Mouse (Mus musculus) lung, postnatal 0 days (tissue): Measurements from ENCODE around the gene Pdha1. TPM values are rescaled to one million over a fixed set of nuclear protein-coding genes. Genes with fewer than 3 reads are reported as not detected.

Source experiments
- ATAC-seq: fragments of 200-750 bp; cut with Nextera tagmentation; 2 replicates; pipeline ENCODE4 v1.8.0; 2017; ENCODE audit warnings: moderate library complexity
- DNase-seq: peaks from one replicate; pipeline ENCODE4 v3.0.0-alpha.2; 2016; ENCODE audit warnings: low spot score
- H3K27ac ChIP-seq: fragments of 300-500 bp; sonication (generic); 2 replicates; pipeline ENCODE4 v1.5.1; 2014; ENCODE audit warnings: antibody characterized with exemption, mild to moderate bottlenecking, low read length, mixed read lengths
- H3K27me3 ChIP-seq: fragments of 300-500 bp; sonication (generic); replicated peaks from 2 replicates; pipeline ENCODE4 v1.6.1; 2014; ENCODE audit warnings: low read length, mixed read lengths; ENCODE audit not compliant: insufficient read depth
- H3K36me3 ChIP-seq: fragments of 300-500 bp; sonication (generic); 2 replicates; pipeline ENCODE4 v1.6.1; 2014; ENCODE audit warnings: low read length, mixed read lengths; ENCODE audit not compliant: insufficient read depth
- H3K4me1 ChIP-seq: fragments of 300-500 bp; sonication (generic); 2 replicates; pipeline ENCODE4 v1.6.1; 2014; ENCODE audit warnings: antibody characterized with exemption, low read depth, low read length, mixed read lengths; ENCODE audit not compliant: insufficient read depth
- H3K4me2 ChIP-seq: fragments of 300-500 bp; sonication (generic); replicated peaks from 2 replicates; pipeline ENCODE4 v1.6.1; 2014; ENCODE audit warnings: low read depth, mild to moderate bottlenecking, low read length, moderate library complexity, mixed read lengths
- H3K4me3 ChIP-seq: fragments of 300-500 bp; sonication (generic); 2 replicates; pipeline ENCODE4 v1.5.1; 2014; ENCODE audit warnings: low read depth, low read length
- H3K9ac ChIP-seq: fragments of 300-500 bp; sonication (generic); replicated peaks from 2 replicates; pipeline ENCODE4 v1.6.1; 2014; ENCODE audit warnings: low read depth, mild to moderate bottlenecking
- H3K9me3 ChIP-seq: fragments of 300-500 bp; sonication (generic); 2 replicates; pipeline ENCODE4 v1.6.1; 2016; ENCODE audit warnings: low read length, mixed read lengths
- CTCF ChIP-seq: IDR thresholded peaks from 2 replicates; pipeline ENCODE4 v1.5.1; 2016; ENCODE audit warnings: antibody characterized with exemption, mild to moderate bottlenecking
- EP300 ChIP-seq: IDR thresholded peaks from 2 replicates; pipeline ENCODE4 v1.6.1; 2016; ENCODE audit warnings: antibody characterized with exemption, mild to moderate bottlenecking, control low read depth
- WGBS: fragments of 180-500 bp; shearing (Covaris S2); extraction: QIAGEN DNeasy Blood & Tissue Kit; methylation state at CpG from one replicate; pipeline ENCODE4 v1.1.7; 2014; 5-methylcytosine and 5-hydroxymethylcytosine counted together
- polyA plus RNA-seq: library from polyadenylated mRNA; unstranded; fragments of >200 nt; fragmentation: Nextera tagmentation; extraction: Ambion mirVana; gene quantifications from 2 replicates; pipeline ENCODE4 v1.2.1, GENCODE M21; 2015

The Pdha1 gene
- polyA plus RNA-seq, 1 experiment from 2014 or later, result 96.0 TPM

DNA sequence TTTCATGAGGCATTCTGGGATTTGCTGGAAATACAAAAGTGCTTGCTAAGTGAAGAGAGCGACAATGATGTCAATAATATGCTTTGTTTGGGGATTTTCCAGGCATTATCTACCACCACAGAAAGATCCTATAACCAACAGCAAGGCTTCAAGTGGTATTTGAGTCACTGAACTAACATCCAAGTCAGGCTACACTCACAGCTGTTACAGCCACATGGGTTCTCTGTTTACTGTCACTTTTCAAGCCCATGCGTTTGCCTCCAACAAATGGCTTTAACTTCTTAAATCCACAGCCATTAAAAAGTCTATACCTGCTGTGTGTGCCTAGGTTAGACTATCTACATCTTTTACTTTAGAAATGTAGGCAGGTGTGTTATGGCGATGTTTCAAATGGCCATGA lies 10.6 kb upstream of the Pdha1 start:
- Histone ChIP-seq H3K27ac (no peak overlapping the region), H3K4me3 (no peak overlapping the region), H3K9me3 (no peaks in the 10 kb centered on the region), H3K4me2 (no peak overlapping the region), H3K36me3 (no peaks in the 10 kb centered on the region), H3K9ac (no peak overlapping the region), H3K27me3 (no peaks in the 10 kb centered on the region), H3K4me1 (no peaks in the 10 kb centered on the region)
- ATAC-seq, result no peak
- DNase-seq, result no peak
- 84% methylated on average over 3 of the region's 3 CpGs for WGBS
- TF ChIP-seq CTCF (no peak), EP300 (no peak)

GRCm38 (mm10) chrX:160147406-160147805 lies 9.2 kb upstream of the Pdha1 start:
- WGBS, result 71% methylated on average over 3 of the region's 3 CpGs
- no peaks in the 10 kb centered on the region for H3K9me3 ChIP-seq
- no peak overlapping the region for H3K27ac ChIP-seq
- ATAC-seq (no peak), DNase-seq (peak; percentile 11)
- no peak for TF ChIP-seq CTCF
- TF ChIP-seq EP300, result no peak
- no peaks in the 10 kb centered on the region for H3K27me3 ChIP-seq
- H3K4me2 ChIP-seq, result no peak overlapping the region
- no peak overlapping the region for H3K9ac ChIP-seq
- no peaks in the 10 kb centered on the region for H3K4me1 ChIP-seq
- no peaks in the 10 kb centered on the region for H3K36me3 ChIP-seq
- no peak overlapping the region for H3K4me3 ChIP-seq

GRCm38 (mm10) chrX:160146806-160147205 lies 8.6 kb upstream of the Pdha1 start:
- Histone ChIP-seq H3K27ac (no peak overlapping the region), H3K4me1 (no peaks in the 10 kb centered on the region), H3K9me3 (no peaks in the 10 kb centered on the region), H3K9ac (no peak overlapping the region), H3K4me2 (no peak overlapping the region), H3K27me3 (no peaks in the 10 kb centered on the region), H3K36me3 (no peaks in the 10 kb centered on the region), H3K4me3 (no peak overlapping the region)
- TF ChIP-seq EP300, result no peak
- no peak for TF ChIP-seq CTCF
- DNase-seq (no peak), ATAC-seq (no peak)
- WGBS, result 72% methylated on average over 4 of the region's 4 CpGs

DNA sequence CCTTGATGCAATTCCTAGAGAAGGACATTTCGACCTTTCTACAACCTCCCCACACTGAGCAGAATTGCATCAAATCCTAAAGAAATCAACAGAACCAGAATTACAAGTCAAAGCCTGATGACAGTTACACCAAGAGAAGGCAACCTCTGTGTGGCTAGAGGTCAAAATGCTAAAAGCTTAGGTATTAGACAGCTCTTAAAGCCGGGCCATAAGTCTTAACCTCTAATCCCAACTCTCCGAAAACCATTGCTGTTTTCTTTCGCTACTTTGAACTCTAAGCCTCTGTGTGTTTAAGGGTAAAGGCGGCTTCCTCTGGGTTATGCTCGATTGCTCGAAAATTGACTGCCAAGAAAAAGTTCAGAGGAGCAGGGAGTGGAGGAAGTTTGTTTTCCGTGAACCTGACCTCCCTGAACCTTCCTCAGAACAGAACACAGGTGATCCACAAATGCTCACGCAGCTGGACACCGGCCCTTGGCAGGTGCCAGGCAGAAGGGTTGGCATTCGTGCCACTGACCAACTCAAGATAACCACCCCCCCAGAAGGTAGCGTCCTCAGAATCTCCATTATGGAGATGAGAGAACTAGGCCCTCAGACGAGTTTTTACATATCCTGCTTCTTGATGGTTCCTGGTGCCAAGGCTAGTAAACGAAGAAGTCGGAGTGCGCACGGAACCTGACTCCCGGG lies 894 bp downstream of the Pdha1 start:
- 20% methylated on average over 18 of the region's 18 CpGs for WGBS
- Histone ChIP-seq H3K36me3 (no peaks in the 10 kb centered on the region), H3K9me3 (no peaks in the 10 kb centered on the region), H3K4me2 (peak overlapping the region; percentile 56), H3K4me1 (peaks cover 2% of the 10 kb centered on the region; the same call in 1 of the 2 replicates), H3K27ac (peak overlapping the region; percentile 95), H3K9ac (peak overlapping the region; percentile 34), H3K27me3 (no peaks in the 10 kb centered on the region), H3K4me3 (peak overlapping the region; percentile 60)
- TF ChIP-seq EP300 (no peak), CTCF (no peak)
- ATAC-seq (no peak), DNase-seq (peak; percentile 11)

DNA sequence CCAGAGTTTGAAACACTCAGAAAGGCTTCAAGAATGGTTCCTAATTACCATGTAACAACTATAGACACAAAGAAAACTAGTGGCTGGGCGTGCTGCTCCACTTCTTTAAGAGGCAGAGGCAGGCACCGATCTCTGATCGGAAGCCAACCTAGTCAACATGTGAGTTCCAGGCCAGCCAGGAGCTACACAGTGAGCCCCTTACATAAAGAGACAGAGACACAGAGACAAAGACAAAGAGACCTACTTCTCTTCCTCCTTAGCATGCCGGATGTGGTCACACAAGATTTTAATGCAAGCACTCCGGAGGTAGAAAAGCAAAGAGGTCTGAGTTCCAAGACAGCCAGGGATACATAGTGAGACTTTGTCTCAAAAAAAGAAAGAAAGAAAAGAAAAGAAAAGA lies 2.1 kb downstream of the Pdha1 start:
- ATAC-seq (no peak), DNase-seq (no peak)
- Histone ChIP-seq H3K4me2 (peak overlapping the region; percentile 56), H3K9me3 (no peaks in the 10 kb centered on the region), H3K36me3 (no peaks in the 10 kb centered on the region), H3K4me3 (peak overlapping the region; percentile 19), H3K4me1 (peaks cover 2% of the 10 kb centered on the region; the same call in 1 of the 2 replicates), H3K27me3 (no peaks in the 10 kb centered on the region), H3K27ac (no peak overlapping the region), H3K9ac (no peak overlapping the region)
- TF ChIP-seq CTCF (no peak), EP300 (no peak)
- 23% methylated on average over 5 of the region's 5 CpGs for WGBS

DNA sequence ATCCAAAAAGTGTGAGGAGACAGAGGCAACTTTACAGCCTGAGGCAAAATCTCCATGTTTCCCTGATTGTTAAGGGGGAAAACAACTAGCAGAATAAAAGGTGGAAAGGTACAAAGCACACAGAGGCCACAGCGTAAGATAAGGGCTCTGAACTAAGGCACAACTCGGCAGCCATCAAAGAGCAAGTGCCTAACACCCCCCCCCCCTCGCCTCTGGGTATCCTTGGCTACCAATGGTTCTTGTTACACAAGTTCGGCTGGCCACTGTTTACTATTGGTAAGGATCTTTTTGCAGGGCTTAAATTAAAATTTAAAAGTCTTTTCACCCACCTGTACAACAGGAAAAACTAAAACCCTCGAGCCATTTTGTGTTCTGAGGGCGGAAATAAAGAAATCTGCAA lies 2.5 kb downstream of the Pdha1 start:
- WGBS, result 32% methylated on average over 6 of the region's 6 CpGs
- DNase-seq, result no peak
- H3K4me2 ChIP-seq, result peak overlapping the region; percentile 56
- TF ChIP-seq CTCF (no peak), EP300 (no peak)
- no peaks in the 10 kb centered on the region for H3K9me3 ChIP-seq
- H3K27ac ChIP-seq, result no peak overlapping the region
- H3K4me1 ChIP-seq, result peaks cover 2% of the 10 kb centered on the region; the same call in 1 of the 2 replicates
- H3K36me3 ChIP-seq, result no peaks in the 10 kb centered on the region
- H3K27me3 ChIP-seq, result no peaks in the 10 kb centered on the region
- H3K4me3 ChIP-seq, result no peak overlapping the region
- ATAC-seq, result no peak
- H3K9ac ChIP-seq, result no peak overlapping the region
